Mouse (Mus musculus) embryo, embryonic 11 days (tissue): ENCODE results near the gene Tbrg1.

ENCODE experiments used
- DNase-seq: peaks from one replicate; pipeline ENCODE4 v3.0.0-alpha.2; 2015

Gene Tbrg1

GRCm38 (mm10) chr9:37656931-37657481 is at the start of gene Tbrg1:
Gene Tbrg1 (minus strand): TSS chr9:37657312.
- DNase-seq: peak; percentile 93

- DNase-seq: peak; percentile 70
These were observed 33.0 kb upstream of the Tbrg1 start for GRCm38 (mm10) chr9:37689970-37690686.

- DNase-seq: no peak
These were observed 30.8 kb upstream of the Tbrg1 start for GRCm38 (mm10) chr9:37687941-37688303.

- DNase-seq: no peak
These were observed 30.3 kb upstream of the Tbrg1 start for GRCm38 (mm10) chr9:37687288-37687940.

- no peak for DNase-seq
These were observed 24.0 kb upstream of the Tbrg1 start for GRCm38 (mm10) chr9:37681123-37681522.

GRCm38 (mm10) chr9:37675287-37675686 is 18.2 kb upstream of the Tbrg1 start:
- DNase-seq: no peak

- no peak for DNase-seq
These were observed 13.1 kb upstream of the Tbrg1 start for GRCm38 (mm10) chr9:37670261-37670660.

- no peak for DNase-seq
These were observed 12.6 kb upstream of the Tbrg1 start for GRCm38 (mm10) chr9:37669678-37670077.

GRCm38 (mm10) chr9:37669115-37669514 is 12.0 kb upstream of the Tbrg1 start, which contains the start of gene Panx3:
Gene Panx3 (minus strand): TSS chr9:37669235.
- no peak for DNase-seq

GRCm38 (mm10) chr9:37666045-37666444 is 8.9 kb upstream of the Tbrg1 start:
- no peak for DNase-seq

- no peak for DNase-seq
These were observed 7.5 kb upstream of the Tbrg1 start for GRCm38 (mm10) chr9:37664604-37665003.

GRCm38 (mm10) chr9:37663210-37663609 is 6.1 kb upstream of the Tbrg1 start:
- DNase-seq: no peak

GRCm38 (mm10) chr9:37659413-37659812 is 2.3 kb upstream of the Tbrg1 start:
- no peak for DNase-seq

- no peak for DNase-seq
These were observed 652 bp downstream of the Tbrg1 start for GRCm38 (mm10) chr9:37656439-37656881.

GRCm38 (mm10) chr9:37655961-37656360 is 1.2 kb downstream of the Tbrg1 start:
- DNase-seq: no peak

- DNase-seq: no peak
These were observed 3.3 kb downstream of the Tbrg1 start for GRCm38 (mm10) chr9:37653836-37654235.

GRCm38 (mm10) chr9:37650639-37651038 is 6.5 kb downstream of the Tbrg1 start:
- DNase-seq: no peak

GRCm38 (mm10) chr9:37646246-37646645 is 10.9 kb downstream of the Tbrg1 start:
- no peak for DNase-seq

GRCm38 (mm10) chr9:37638721-37639120 is 18.4 kb downstream of the Tbrg1 start:
- DNase-seq: no peak

GRCm38 (mm10) chr9:37636800-37637542 is 20.1 kb downstream of the Tbrg1 start:
- DNase-seq: no peak

GRCm38 (mm10) chr9:37636335-37636734 is 20.8 kb downstream of the Tbrg1 start:
- DNase-seq: peak; percentile 63

- DNase-seq: no peak
These were observed 22.8 kb downstream of the Tbrg1 start for GRCm38 (mm10) chr9:37634269-37634668.

GRCm38 (mm10) chr9:37632305-37632704 is 24.8 kb downstream of the Tbrg1 start:
- no peak for DNase-seq
